Mouse (Mus musculus): ENCODE data around the gene Eddm3b. TPM values are rescaled to one million over a fixed set of nuclear protein-coding genes. Genes with fewer than 3 reads are reported as not detected.
A peak's percentile ranks its signal among the peaks of the same experiment; 100 is the strongest.

Eddm3b gene
- total RNA-seq, 2 experiments from 2014 or later: not detected

- no peak for DNase-seq
- Histone ChIP-seq H3K4me3 (no peak overlapping the region), H3K27ac (no peak overlapping the region)
- intact Hi-C loops (cut with DNase I): loop anchor here (5.0 kb wide), 1 partner anchor 72 kb away; no protein-coding TSS in a partner anchor
- TF ChIP-seq CTCF (IDR thresholded peaks at IDR 0.05): no peak
Observed at GRCm38 (mm10) chr14:51098921-51099320, 15.3 kb upstream of the Eddm3b start.

GRCm38 (mm10) chr14:51101284-51101683 is 12.9 kb upstream of the Eddm3b start:
- intact Hi-C loops (cut with DNase I): loop anchor here (5.0 kb wide), 1 partner anchor 71 kb away; no protein-coding TSS in a partner anchor
- TF ChIP-seq CTCF (IDR thresholded peaks at IDR 0.05): no peak
- DNase-seq: no peak
- no peak overlapping the region for H3K27ac ChIP-seq
- no peak overlapping the region for H3K4me3 ChIP-seq

- Histone ChIP-seq H3K4me3 (no peak overlapping the region), H3K27ac (no peak overlapping the region)
- peak; percentile 66 for DNase-seq
- intact Hi-C loops (cut with DNase I): loop anchor here (5.0 kb wide), 1 partner anchor 69 kb away; no protein-coding TSS in a partner anchor
- peak; percentile 94 for TF ChIP-seq CTCF (IDR thresholded peaks at IDR 0.05)
Observed at GRCm38 (mm10) chr14:51103217-51103616, 11.0 kb upstream of the Eddm3b start.

- Histone ChIP-seq H3K4me3 (no peak overlapping the region), H3K27ac (no peak overlapping the region)
- TF ChIP-seq CTCF (IDR thresholded peaks at IDR 0.05): no peak
- intact Hi-C loops (cut with DNase I): loop anchor here (5.0 kb wide), 1 partner anchor 68 kb away; no protein-coding TSS in a partner anchor
- no peak for DNase-seq
Observed at GRCm38 (mm10) chr14:51104366-51104765, 9.9 kb upstream of the Eddm3b start.

- no peak overlapping the region for H3K27ac ChIP-seq
- intact Hi-C loops (cut with DNase I): no loop called here
Observed at GRCm38 (mm10) chr14:51106449-51106967, 7.7 kb upstream of the Eddm3b start.

GRCm38 (mm10) chr14:51111966-51112365 is 2.3 kb upstream of the Eddm3b start:
- peak; percentile 65 for DNase-seq
- TF ChIP-seq CTCF (IDR thresholded peaks at IDR 0.05): no peak
- intact Hi-C loops (cut with DNase I): no loop called here
- H3K4me3 ChIP-seq: no peak overlapping the region
- H3K27ac ChIP-seq: no peak overlapping the region

More at GRCm38 (mm10) chr14:51106449-51106967, 7.7 kb upstream of the Eddm3b start:
- no peak for DNase-seq
- no peak for TF ChIP-seq CTCF (IDR thresholded peaks at IDR 0.05)
- no peak overlapping the region for H3K4me3 ChIP-seq

GRCm38 (mm10) chr14:51113476-51113875 is 750 bp upstream of the Eddm3b start:
- H3K27ac ChIP-seq: no peak overlapping the region
- intact Hi-C loops (cut with DNase I): no loop called here
- DNase-seq: no peak
- H3K4me3 ChIP-seq: no peak overlapping the region
- TF ChIP-seq CTCF (IDR thresholded peaks at IDR 0.05): no peak

GRCm38 (mm10) chr14:51125684-51126083 is 11.5 kb downstream of the Eddm3b start:
- H3K27ac ChIP-seq: no peak overlapping the region
- DNase-seq: no peak
- intact Hi-C loops (cut with DNase I): no loop called here
- no peak for TF ChIP-seq CTCF (IDR thresholded peaks at IDR 0.05)
- H3K4me3 ChIP-seq: no peak overlapping the region

GRCm38 (mm10) chr14:51127648-51128258 is 13.5 kb downstream of the Eddm3b start:
- H3K4me3 ChIP-seq: no peak overlapping the region
- intact Hi-C loops (cut with DNase I): no loop called here
- no peak overlapping the region for H3K27ac ChIP-seq
- no peak for TF ChIP-seq CTCF (IDR thresholded peaks at IDR 0.05)
- DNase-seq: no peak

GRCm38 (mm10) chr14:51128775-51129623 is 14.8 kb downstream of the Eddm3b start:
- DNase-seq: no peak
- H3K4me3 ChIP-seq: no peak overlapping the region
- intact Hi-C loops (cut with DNase I): no loop called here
- no peak overlapping the region for H3K27ac ChIP-seq
- no peak for TF ChIP-seq CTCF (IDR thresholded peaks at IDR 0.05)

- H3K4me3 ChIP-seq: no peak overlapping the region
- no peak for TF ChIP-seq CTCF (IDR thresholded peaks at IDR 0.05)
- intact Hi-C loops (cut with DNase I): no loop called here
- no peak for DNase-seq
- no peak overlapping the region for H3K27ac ChIP-seq
Observed at GRCm38 (mm10) chr14:51129624-51129975, 15.4 kb downstream of the Eddm3b start.

- no peak for TF ChIP-seq CTCF (IDR thresholded peaks at IDR 0.05)
- intact Hi-C loops (cut with DNase I): no loop called here
- Histone ChIP-seq H3K4me3 (no peak overlapping the region), H3K27ac (no peak overlapping the region)
- DNase-seq: no peak
Observed at GRCm38 (mm10) chr14:51130315-51130940, 16.2 kb downstream of the Eddm3b start.
